Mouse (Mus musculus) neural tube, embryonic 14.5 days (tissue): ENCODE measurements at regions not wholly inside any gene's neighbourhood (a gene's known extent, or its start where the extent isn't known, plus 50 kb on each side); places are given as distances from the start of the nearest gene placed in this dataset.

Source experiments
- ATAC-seq: fragments of 200-750 bp; cut with Nextera tagmentation; 2 replicates; pipeline ENCODE4 v1.8.0; 2017; ENCODE audit warnings: low read depth, mild to moderate bottlenecking, moderate TSS enrichment, moderate library complexity
- H3K27ac ChIP-seq: fragments of 300-500 bp; sonication (generic); 2 replicates; pipeline ENCODE4 v1.5.1; 2014; ENCODE audit warnings: low read depth, mild to moderate bottlenecking, control low read depth, low read length, moderate library complexity, mixed read lengths
- H3K27me3 ChIP-seq: fragments of 300-500 bp; sonication (generic); 2 replicates; pipeline ENCODE4 v1.6.1; 2014; ENCODE audit warnings: low read length; ENCODE audit not compliant: control insufficient read depth, insufficient read depth
- H3K36me3 ChIP-seq: fragments of 300-500 bp; sonication (generic); 2 replicates; pipeline ENCODE4 v1.6.1; 2014; ENCODE audit warnings: low read length, mixed read lengths; ENCODE audit not compliant: control insufficient read depth, insufficient read depth
- H3K4me1 ChIP-seq: fragments of 300-500 bp; sonication (generic); 2 replicates; pipeline ENCODE4 v1.6.1; 2014; ENCODE audit warnings: low read length; ENCODE audit not compliant: control insufficient read depth, insufficient read depth
- H3K4me2 ChIP-seq: fragments of 300-500 bp; sonication (generic); 2 replicates; pipeline ENCODE4 v1.6.1; 2014; ENCODE audit warnings: mild to moderate bottlenecking, low read depth, low read length, control low read depth
- H3K4me3 ChIP-seq: fragments of 300-500 bp; sonication (generic); 2 replicates; pipeline ENCODE4 v1.5.1; 2014; ENCODE audit warnings: low read depth, low read length, control low read depth, mixed read lengths
- H3K9ac ChIP-seq: fragments of 300-500 bp; sonication (generic); replicated peaks from 2 replicates; pipeline ENCODE4 v1.6.1; 2014; ENCODE audit warnings: low read depth, mild to moderate bottlenecking, control low read depth, low read length, mixed read lengths
- H3K9me3 ChIP-seq: fragments of 300-500 bp; sonication (generic); 2 replicates; pipeline ENCODE4 v1.6.1; 2016; ENCODE audit warnings: low read length; ENCODE audit not compliant: control insufficient read depth
- WGBS: fragments of 180-500 bp; shearing (Covaris S2); extraction: QIAGEN DNeasy Blood & Tissue Kit; methylation state at CpG from one replicate; pipeline ENCODE4 v1.1.7; 2014; 5-methylcytosine and 5-hydroxymethylcytosine counted together

DNA sequence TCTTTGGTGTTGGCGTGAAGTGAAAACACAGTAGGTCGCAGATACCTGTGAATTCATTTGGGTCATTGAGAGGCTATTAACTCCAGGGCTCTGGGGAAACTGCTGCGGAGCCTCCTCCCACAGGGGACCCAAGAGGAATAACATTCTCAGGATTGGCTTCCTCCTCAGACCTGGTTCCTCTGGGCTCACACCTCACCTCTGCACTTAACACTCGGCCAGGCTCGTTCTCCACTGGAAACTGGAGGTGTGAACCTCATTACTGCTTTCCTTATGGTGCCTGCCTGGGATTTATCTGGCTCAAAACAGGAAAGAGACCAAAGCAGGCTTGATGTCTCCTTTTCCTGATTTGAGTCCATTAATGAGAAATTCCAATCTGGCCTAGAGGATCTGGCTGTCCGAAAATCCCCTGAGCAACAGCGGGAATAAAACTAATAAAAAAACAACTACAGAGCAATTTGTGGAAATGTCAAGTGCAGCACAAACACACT is 55.8 kb upstream of the Klf9 start:
- Histone ChIP-seq H3K36me3 (no peaks in the 10 kb centered on the region), H3K27ac (no peak overlapping the region), H3K4me1 (no peaks in the 10 kb centered on the region), H3K4me3 (no peak overlapping the region), H3K4me2 (no peak overlapping the region), H3K27me3 (no peaks in the 10 kb centered on the region), H3K9ac (no peak overlapping the region), H3K9me3 (no peaks in the 10 kb centered on the region)
- no peak for ATAC-seq
- WGBS, result 87% methylated on average over 7 of the region's 7 CpGs

DNA sequence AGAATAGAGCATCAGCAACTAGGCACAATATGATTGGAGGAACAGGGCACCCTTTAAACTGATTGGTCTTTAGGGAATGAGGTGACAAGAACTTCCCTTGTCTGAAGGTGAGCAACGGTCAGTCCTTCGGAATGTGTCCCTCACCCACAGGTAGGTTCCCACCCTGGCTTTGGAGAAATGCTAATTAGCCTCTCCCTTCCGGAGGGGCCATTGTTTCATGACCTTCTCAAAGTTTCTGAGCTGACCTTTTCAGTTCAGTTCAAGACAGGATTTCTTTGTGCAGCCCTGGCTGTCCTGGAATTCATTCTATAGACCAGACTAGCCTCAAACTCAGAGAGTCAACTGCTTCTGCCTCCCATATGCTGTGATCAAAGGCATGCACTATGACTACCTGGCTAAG is 53.5 kb upstream of the Klf9 start:
- Histone ChIP-seq H3K4me2 (no peak overlapping the region), H3K9ac (no peak overlapping the region), H3K9me3 (no peaks in the 10 kb centered on the region), H3K36me3 (no peaks in the 10 kb centered on the region), H3K27ac (no peak overlapping the region), H3K4me1 (no peaks in the 10 kb centered on the region), H3K27me3 (no peaks in the 10 kb centered on the region), H3K4me3 (no peak overlapping the region)
- ATAC-seq, result no peak
- WGBS, result 84% methylated on average over 3 of the region's 3 CpGs

DNA sequence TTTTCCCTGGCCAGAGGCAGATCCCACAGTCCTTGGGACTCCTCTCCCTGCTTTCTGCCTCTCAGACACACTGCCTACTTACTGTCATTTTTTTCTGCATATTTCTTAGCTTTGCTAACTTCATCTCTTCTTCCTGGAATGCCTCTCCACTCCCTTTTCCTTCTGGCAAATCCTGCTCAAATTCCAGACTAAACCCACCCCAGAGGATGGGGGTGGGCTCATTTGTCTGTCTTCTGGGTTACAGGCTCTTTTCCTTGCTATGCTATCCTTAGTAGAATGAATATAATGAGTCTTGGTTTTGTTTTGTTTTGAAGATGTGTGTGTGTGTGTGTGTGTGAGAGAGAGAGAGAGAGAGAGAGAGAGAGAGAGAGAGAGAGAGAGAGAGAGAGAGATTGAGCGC is 51.9 kb upstream of the Klf9 start:
- WGBS, result 92% methylated on average over 1 of the region's 1 CpGs
- H3K4me2 ChIP-seq, result no peak overlapping the region
- no peak for ATAC-seq

GRCm38 (mm10) chr19:23089761-23090514 is 51.1 kb upstream of the Klf9 start:
- H3K4me2 ChIP-seq, result no peak overlapping the region
- no peaks in the 10 kb centered on the region for H3K9me3 ChIP-seq
- no peaks in the 10 kb centered on the region for H3K36me3 ChIP-seq
- ATAC-seq, result no peak
- no peak overlapping the region for H3K4me3 ChIP-seq
- no peak overlapping the region for H3K9ac ChIP-seq
- H3K27ac ChIP-seq, result no peak overlapping the region
- H3K4me1 ChIP-seq, result no peaks in the 10 kb centered on the region
- no peaks in the 10 kb centered on the region for H3K27me3 ChIP-seq
- 95% methylated on average over 8 of the region's 8 CpGs for WGBS

More for the DNA sequence above, 51.9 kb upstream of the Klf9 start:
- Histone ChIP-seq H3K4me1 (no peaks in the 10 kb centered on the region), H3K9me3 (no peaks in the 10 kb centered on the region), H3K4me3 (no peak overlapping the region), H3K27me3 (no peaks in the 10 kb centered on the region), H3K27ac (no peak overlapping the region), H3K9ac (no peak overlapping the region), H3K36me3 (no peaks in the 10 kb centered on the region)
